Mouse (Mus musculus): ENCODE measurements around the gene Dohh. TPM values are rescaled to one million over a fixed set of nuclear protein-coding genes. Genes with fewer than 3 reads are reported as not detected.

Dohh gene
- polyA plus RNA-seq, 1 experiment, result 113 TPM

DNA sequence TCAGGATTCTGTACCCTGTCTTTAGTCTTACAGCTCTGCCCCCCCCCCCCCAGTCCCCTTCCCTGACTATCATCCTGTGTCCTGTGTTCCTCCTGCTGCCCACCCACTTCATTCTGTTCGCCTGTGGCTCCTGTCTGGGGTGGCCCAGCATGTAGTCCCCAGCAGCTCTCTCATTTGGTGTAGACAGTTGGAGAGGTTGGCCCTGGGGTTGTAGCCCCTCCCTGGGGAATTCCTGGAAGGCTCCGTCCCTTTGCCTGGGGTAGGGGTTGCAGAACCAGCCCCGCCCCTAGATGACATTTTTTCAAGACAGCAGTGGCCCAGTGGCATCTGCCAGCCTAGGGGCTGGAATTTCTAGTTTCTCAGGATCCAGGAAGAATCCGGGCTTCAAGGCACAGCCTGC, 26.0 kb upstream of the Dohh start:
- Histone ChIP-seq H3K27ac (ENCODE audit: insufficient read depth, low read depth, low read length) (no peak overlapping the region), H3K36me3 (ENCODE audit: control insufficient read depth, insufficient read depth, low read length) (no peaks in the 10 kb centered on the region), H3K4me1 (ENCODE audit: control insufficient read depth, insufficient read depth, insufficient read length, low read length) (peaks cover 29% of the 10 kb centered on the region), H3K4me3 (ENCODE audit: low read depth, low read length) (peak overlapping the region; percentile 77), H3K27me3 (ENCODE audit: control insufficient read depth, insufficient read depth, low read length) (no peaks in the 10 kb centered on the region)
- WGBS, result 37% methylated on average over 4 of the region's 4 CpGs
- TF ChIP-seq CTCF (IDR thresholded peaks at IDR 0.05; ENCODE audit: extremely low read depth, insufficient read length, insufficient replicate concordance, low read depth, low read length) (no peak), POLR2A (IDR thresholded peaks at IDR 0.05; ENCODE audit: low read depth, low read length) (no peak)

DNA sequence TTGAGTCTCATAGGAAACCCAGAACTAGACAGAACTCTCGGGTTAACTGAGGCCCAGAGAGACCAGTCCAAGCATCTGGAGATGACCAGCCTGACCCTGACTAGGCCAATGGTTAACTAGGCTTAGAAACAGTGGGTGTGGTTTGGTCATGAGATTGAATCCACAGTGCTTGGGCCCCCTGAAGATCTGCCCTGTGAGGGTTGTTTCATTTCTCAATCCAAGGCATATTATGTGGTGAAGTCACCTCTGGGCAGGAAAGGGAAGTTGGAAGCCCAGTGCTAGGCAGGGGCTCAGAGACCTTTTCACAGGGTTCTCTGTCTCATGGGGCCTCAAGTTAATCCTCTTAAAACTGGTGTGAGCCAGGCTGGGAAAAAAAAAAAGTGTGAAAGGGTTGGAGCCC, 25.4 kb upstream of the Dohh start:
- 63% methylated on average over 1 of the region's 1 CpGs for WGBS
- no peaks in the 10 kb centered on the region for H3K27me3 ChIP-seq (ENCODE audit: control insufficient read depth, insufficient read depth, low read length)
- H3K4me3 ChIP-seq (ENCODE audit: low read depth, low read length), result no peak overlapping the region
- TF ChIP-seq CTCF (IDR thresholded peaks at IDR 0.05; ENCODE audit: extremely low read depth, insufficient read length, insufficient replicate concordance, low read depth, low read length), result no peak
- no peak for TF ChIP-seq POLR2A (IDR thresholded peaks at IDR 0.05; ENCODE audit: low read depth, low read length)
- H3K27ac ChIP-seq (ENCODE audit: insufficient read depth, low read depth, low read length), result no peak overlapping the region
- no peaks in the 10 kb centered on the region for H3K36me3 ChIP-seq (ENCODE audit: control insufficient read depth, insufficient read depth, low read length)
- H3K4me1 ChIP-seq (ENCODE audit: control insufficient read depth, insufficient read depth, insufficient read length, low read length), result peaks cover 35% of the 10 kb centered on the region

DNA sequence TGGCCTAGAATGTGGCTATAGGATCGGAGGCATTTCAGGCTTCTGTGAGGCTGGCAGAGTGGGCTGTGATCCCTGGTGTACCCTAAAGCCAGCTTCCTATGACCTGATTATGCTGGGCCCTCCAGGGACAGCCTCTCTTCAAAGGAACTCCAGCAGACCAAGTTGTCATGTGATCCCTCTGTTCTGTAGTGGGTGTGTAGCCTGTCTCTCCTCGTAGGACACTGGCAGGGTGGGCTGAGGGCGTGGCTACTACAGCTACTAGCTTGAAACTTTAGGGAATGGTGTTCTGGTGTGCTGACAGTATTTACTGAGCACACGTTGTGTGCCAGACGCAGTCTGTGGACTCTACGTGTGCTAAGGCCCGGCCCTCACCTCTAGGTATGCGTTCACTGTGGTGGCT, 23.5 kb upstream of the Dohh start:
- Histone ChIP-seq H3K27ac (ENCODE audit: insufficient read depth, low read depth, low read length) (no peak overlapping the region), H3K27me3 (ENCODE audit: control insufficient read depth, insufficient read depth, low read length) (no peaks in the 10 kb centered on the region), H3K4me1 (ENCODE audit: control insufficient read depth, insufficient read depth, insufficient read length, low read length) (peaks cover 52% of the 10 kb centered on the region), H3K4me3 (ENCODE audit: low read depth, low read length) (no peak overlapping the region), H3K36me3 (ENCODE audit: control insufficient read depth, insufficient read depth, low read length) (no peaks in the 10 kb centered on the region)
- no peak for TF ChIP-seq POLR2A (IDR thresholded peaks at IDR 0.05; ENCODE audit: low read depth, low read length)
- TF ChIP-seq CTCF (IDR thresholded peaks at IDR 0.05; ENCODE audit: extremely low read depth, insufficient read length, insufficient replicate concordance, low read depth, low read length), result no peak
- WGBS, result 74% methylated on average over 8 of the region's 8 CpGs

DNA sequence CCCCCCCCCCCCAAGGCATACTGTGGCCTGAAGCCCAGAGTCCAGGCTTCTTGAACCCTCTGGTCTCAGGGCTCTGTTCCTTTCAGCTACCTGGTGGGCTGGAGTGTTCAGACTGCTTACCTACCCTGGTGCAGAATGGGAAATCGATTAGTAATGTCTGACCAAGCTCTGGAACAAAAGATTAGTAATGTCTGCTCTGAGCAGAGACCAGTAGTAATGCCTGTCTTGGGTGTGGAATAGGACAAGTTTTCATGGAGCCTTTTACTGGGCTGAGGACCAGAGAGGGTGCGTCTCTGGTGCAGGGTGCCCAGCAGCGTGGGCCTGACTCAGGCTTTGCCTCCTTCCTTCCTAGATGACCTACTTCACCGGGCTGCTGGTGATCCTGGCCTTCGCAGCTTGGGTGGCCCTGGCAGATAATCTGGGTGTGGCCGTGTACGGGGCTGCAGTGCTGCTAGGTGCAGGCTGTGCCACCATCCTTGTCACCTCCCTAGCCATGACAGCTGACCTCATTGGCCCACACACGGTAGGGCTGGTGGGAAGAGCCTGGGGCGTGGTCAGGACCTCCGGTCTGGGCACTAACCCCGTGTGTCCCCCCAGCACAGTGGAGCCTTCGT, 21.8 kb upstream of the Dohh start:
- 62% methylated on average over 12 of the region's 12 CpGs for WGBS
- Histone ChIP-seq H3K4me1 (ENCODE audit: control insufficient read depth, insufficient read depth, insufficient read length, low read length) (peaks cover 61% of the 10 kb centered on the region), H3K4me3 (ENCODE audit: low read depth, low read length) (peak overlapping the region; percentile 9; the same call in 1 of the 2 replicates), H3K27ac (ENCODE audit: insufficient read depth, low read depth, low read length) (no peak overlapping the region), H3K27me3 (ENCODE audit: control insufficient read depth, insufficient read depth, low read length) (no peaks in the 10 kb centered on the region), H3K36me3 (ENCODE audit: control insufficient read depth, insufficient read depth, low read length) (peaks cover 10% of the 10 kb centered on the region)
- no peak for TF ChIP-seq POLR2A (IDR thresholded peaks at IDR 0.05; ENCODE audit: low read depth, low read length)
- TF ChIP-seq CTCF (IDR thresholded peaks at IDR 0.05; ENCODE audit: extremely low read depth, insufficient read length, insufficient replicate concordance, low read depth, low read length), result no peak

DNA sequence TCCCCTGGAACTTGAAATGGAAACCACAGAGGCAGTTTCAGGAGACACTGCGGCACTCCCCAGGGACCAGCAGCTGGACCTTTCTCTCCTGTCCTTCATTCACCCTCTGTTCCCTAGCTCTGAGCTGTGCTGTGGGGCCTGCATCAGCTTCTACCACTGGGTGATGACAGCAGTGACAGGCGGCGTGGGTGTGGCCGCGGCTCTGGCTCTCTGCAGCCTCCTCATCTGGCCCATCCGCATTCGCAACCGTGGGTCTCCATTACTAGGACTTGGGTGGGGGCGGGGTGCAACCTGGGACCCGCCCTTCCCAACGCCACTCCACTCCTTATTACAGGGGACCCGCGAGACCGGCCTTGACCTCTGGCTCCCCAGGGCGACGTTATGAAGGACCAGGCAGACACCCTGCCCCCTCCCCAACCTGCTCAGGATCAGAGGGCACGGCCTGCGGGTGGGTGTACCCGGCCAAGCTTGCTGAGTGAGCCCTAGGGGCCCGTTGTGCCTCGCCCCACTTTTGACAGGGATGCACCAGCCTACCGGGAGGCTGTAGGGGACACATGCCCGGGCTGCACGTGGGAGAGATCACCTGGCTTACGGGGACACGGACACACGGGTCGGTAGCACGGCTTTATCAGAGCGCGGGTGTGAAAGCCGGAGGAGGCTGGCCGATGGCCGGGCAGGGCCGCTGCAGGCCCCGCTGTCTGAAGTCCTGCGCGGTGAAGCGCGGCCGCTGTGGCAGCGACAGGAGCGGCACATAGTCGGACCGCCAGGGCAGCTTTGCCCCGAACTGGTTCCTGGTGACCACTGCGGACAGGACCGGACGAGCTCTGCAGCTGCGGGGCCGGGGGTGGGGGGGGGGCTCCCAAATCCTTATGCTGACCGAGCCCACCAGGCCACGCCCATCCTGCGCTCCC, 20.5 kb upstream of the Dohh start:
- Histone ChIP-seq H3K4me3 (ENCODE audit: low read depth, low read length) (peak overlapping the region; percentile 25), H3K4me1 (ENCODE audit: control insufficient read depth, insufficient read depth, insufficient read length, low read length) (peaks cover 53% of the 10 kb centered on the region), H3K27ac (ENCODE audit: insufficient read depth, low read depth, low read length) (no peak overlapping the region), H3K36me3 (ENCODE audit: control insufficient read depth, insufficient read depth, low read length) (peaks cover 22% of the 10 kb centered on the region), H3K27me3 (ENCODE audit: control insufficient read depth, insufficient read depth, low read length) (no peaks in the 10 kb centered on the region)
- TF ChIP-seq CTCF (IDR thresholded peaks at IDR 0.05; ENCODE audit: extremely low read depth, insufficient read length, insufficient replicate concordance, low read depth, low read length) (no peak), POLR2A (IDR thresholded peaks at IDR 0.05; ENCODE audit: low read depth, low read length) (no peak)
- WGBS, result 39% methylated on average over 54 of the region's 54 CpGs

DNA sequence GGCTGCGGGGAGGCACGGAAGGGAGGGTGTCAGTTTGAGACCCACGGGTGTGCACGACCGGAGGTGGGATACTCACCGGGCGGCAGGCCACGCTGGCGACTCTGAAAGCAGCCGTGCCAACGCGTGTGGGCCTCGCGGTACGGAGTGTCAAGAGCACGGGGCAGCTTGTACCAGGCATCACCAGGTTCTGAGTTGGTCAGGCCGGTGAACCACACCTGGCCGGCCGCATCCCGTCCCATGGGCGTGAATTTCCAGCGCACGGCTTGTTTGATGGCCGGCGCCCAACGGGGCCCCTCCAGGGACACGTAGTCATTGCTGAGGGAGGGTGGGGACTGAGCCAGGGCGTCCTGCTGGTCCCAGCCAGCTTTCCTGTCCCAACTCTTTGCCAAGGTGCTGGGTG, 19.6 kb upstream of the Dohh start:
- peaks cover 49% of the 10 kb centered on the region for H3K4me1 ChIP-seq (ENCODE audit: control insufficient read depth, insufficient read depth, insufficient read length, low read length)
- H3K4me3 ChIP-seq (ENCODE audit: low read depth, low read length), result peak overlapping the region; percentile 34
- TF ChIP-seq CTCF (IDR thresholded peaks at IDR 0.05; ENCODE audit: extremely low read depth, insufficient read length, insufficient replicate concordance, low read depth, low read length), result no peak
- no peak for TF ChIP-seq POLR2A (IDR thresholded peaks at IDR 0.05; ENCODE audit: low read depth, low read length)
- no peaks in the 10 kb centered on the region for H3K27me3 ChIP-seq (ENCODE audit: control insufficient read depth, insufficient read depth, low read length)
- no peak overlapping the region for H3K27ac ChIP-seq (ENCODE audit: insufficient read depth, low read depth, low read length)
- H3K36me3 ChIP-seq (ENCODE audit: control insufficient read depth, insufficient read depth, low read length), result peaks cover 31% of the 10 kb centered on the region
- 19% methylated on average over 28 of the region's 28 CpGs for WGBS

DNA sequence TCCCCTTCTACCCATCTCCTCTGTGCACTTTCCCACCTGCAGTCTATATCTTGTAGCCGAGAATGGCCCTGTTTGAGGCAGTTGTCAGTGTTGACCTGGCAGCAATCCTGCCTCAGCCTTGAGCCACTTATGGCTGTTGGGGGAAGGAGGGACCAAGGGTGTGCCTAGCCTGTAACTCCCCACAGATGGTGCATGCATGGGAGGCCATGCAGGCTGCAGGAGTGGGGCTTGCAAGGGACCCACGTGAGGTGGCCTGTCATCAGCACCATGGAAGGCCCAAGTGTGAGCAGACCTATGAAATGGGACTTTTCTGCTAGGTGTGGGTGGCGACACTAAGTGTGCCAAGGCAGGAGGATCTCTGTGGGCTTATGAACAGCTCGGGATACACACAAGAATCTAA, 19.2 kb upstream of the Dohh start:
- H3K27me3 ChIP-seq (ENCODE audit: control insufficient read depth, insufficient read depth, low read length), result no peaks in the 10 kb centered on the region
- peaks cover 35% of the 10 kb centered on the region for H3K36me3 ChIP-seq (ENCODE audit: control insufficient read depth, insufficient read depth, low read length)
- H3K4me3 ChIP-seq (ENCODE audit: low read depth, low read length), result no peak overlapping the region
- TF ChIP-seq CTCF (IDR thresholded peaks at IDR 0.05; ENCODE audit: extremely low read depth, insufficient read length, insufficient replicate concordance, low read depth, low read length), result no peak
- TF ChIP-seq POLR2A (IDR thresholded peaks at IDR 0.05; ENCODE audit: low read depth, low read length), result no peak
- H3K4me1 ChIP-seq (ENCODE audit: control insufficient read depth, insufficient read depth, insufficient read length, low read length), result peaks cover 47% of the 10 kb centered on the region
- H3K27ac ChIP-seq (ENCODE audit: insufficient read depth, low read depth, low read length), result peak overlapping the region; percentile 89
- 46% methylated on average over 4 of the region's 4 CpGs for WGBS

Data from small intestine, adult 2 months (tissue).